Mouse (Mus musculus): ENCODE measurements around the gene Gm20388. TPM values are rescaled to one million over a fixed set of nuclear protein-coding genes. Genes with fewer than 3 reads are reported as not detected.
A peak's percentile ranks its signal among the peaks of the same experiment; 100 is the strongest.

Gene Gm20388
- polyA plus RNA-seq, 1 experiment from 2014 or later: 2.5 TPM

DNA sequence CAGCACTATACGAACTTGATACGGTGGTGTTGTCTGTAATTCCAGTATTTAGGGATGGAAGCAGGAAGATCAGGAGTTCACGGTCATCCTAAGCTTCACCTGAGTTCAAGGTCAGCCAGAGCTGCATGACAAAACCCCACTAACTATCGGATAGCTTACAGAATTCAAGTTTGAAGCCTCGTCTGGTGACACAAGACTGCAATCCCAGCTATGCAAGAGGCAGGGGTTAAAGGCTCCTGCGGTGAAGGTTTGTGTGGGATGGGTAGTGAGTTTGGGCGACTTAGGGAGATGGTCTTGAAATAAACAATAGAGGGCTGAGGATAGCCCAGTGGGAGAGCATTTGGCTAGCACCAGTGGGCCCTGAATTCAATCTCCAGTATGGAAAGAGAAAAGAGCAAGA is 4287.6 kb downstream of the Gm20388 start:
- H3K9me3 ChIP-seq (replicated peaks): no peaks in the 10 kb centered on the region
- peaks cover 17% of the 10 kb centered on the region for H3K4me1 ChIP-seq
- no peak for DNase-seq (ENCODE audit: low spot score)
- no peaks in the 10 kb centered on the region for H3K36me3 ChIP-seq
- no peaks in the 10 kb centered on the region for H3K27me3 ChIP-seq (ENCODE audit: low read depth, poor library complexity, severe bottlenecking)
- no peak overlapping the region; the same call in 1 of the 2 replicates for H3K27ac ChIP-seq
- WGBS: 82% methylated on average over 7 of the region's 7 CpGs
- no peak overlapping the region for H3K4me3 ChIP-seq

DNA sequence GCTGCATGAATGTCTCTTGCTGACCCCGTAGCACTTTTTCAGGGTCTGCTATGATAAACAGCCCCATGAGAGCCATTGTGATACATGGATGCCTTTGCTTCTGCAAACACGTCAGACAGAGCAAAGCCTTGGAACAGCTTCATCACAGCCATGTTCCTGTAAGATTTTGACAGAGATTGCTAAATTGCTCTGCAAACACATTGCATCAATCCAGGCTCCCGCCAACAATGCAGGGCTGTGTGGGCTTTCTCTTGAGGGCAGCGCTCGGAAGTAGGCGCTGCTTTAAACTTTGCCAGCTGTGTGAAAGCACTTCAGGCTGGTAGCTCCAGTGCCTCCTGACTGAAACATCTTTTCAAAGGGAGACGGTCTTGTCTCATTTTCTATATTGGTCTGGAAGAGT is 4289.8 kb downstream of the Gm20388 start:
- no peak overlapping the region for H3K27ac ChIP-seq
- 79% methylated on average over 7 of the region's 7 CpGs for WGBS
- DNase-seq (ENCODE audit: low spot score): no peak
- H3K4me3 ChIP-seq: no peak overlapping the region
- H3K27me3 ChIP-seq (ENCODE audit: low read depth, poor library complexity, severe bottlenecking): no peaks in the 10 kb centered on the region
- no peaks in the 10 kb centered on the region for H3K9me3 ChIP-seq (replicated peaks)
- H3K36me3 ChIP-seq: no peaks in the 10 kb centered on the region
- peaks cover 17% of the 10 kb centered on the region for H3K4me1 ChIP-seq

DNA sequence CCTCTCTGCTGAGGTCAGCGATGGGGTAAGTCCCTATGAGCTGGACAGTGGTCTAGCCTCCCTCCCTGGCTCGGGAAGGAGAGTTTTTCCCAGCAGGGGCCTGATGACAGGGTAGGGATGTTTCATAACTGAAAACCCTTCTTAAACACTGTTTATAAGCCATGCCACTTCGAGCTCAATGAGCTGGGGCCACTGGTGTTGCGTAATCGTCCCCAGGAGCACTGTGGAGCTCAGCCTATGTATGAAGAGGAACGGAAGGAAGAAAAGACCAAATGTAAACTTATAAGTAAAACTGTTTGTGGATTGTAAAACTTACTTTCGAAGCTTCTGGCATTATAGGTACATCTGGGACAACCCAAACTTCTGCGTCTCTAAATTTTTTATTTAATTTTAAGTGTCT is 4291.1 kb downstream of the Gm20388 start:
- H3K4me3 ChIP-seq: no peak overlapping the region
- peaks cover 8% of the 10 kb centered on the region; the same call in 1 of the 2 replicates for H3K4me1 ChIP-seq
- H3K36me3 ChIP-seq: no peaks in the 10 kb centered on the region
- no peaks in the 10 kb centered on the region for H3K27me3 ChIP-seq (ENCODE audit: low read depth, poor library complexity, severe bottlenecking)
- no peaks in the 10 kb centered on the region for H3K9me3 ChIP-seq (replicated peaks)
- WGBS: 88% methylated on average over 8 of the region's 8 CpGs
- no peak for DNase-seq (ENCODE audit: low spot score)
- no peak overlapping the region for H3K27ac ChIP-seq

DNA sequence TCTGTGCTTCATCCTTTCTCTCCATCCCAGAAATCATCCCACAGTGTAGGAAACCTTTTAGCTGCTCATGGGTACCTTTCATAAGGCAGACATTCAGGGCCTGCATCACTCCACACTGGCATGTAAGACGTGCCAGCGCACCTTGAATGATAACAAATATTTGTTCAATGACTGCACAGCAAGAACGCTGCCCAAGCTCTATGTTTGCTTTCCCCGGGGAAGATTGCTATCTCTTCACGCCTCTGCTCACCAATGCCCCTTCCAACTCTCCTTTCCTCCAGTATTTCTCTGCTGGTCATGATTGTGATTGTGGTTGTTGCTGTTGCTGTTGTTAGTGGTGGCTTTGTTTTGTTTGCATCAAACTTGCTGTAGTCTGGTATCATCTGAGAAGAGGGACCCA is 4292.3 kb downstream of the Gm20388 start:
- 0 out of 2 replicates have a peak, but pooled peaks cover 3% of the 10 kb centered on the region for H3K4me1 ChIP-seq
- H3K27ac ChIP-seq: no peak overlapping the region
- no peaks in the 10 kb centered on the region for H3K9me3 ChIP-seq (replicated peaks)
- DNase-seq (ENCODE audit: low spot score): no peak
- no peaks in the 10 kb centered on the region for H3K27me3 ChIP-seq (ENCODE audit: low read depth, poor library complexity, severe bottlenecking)
- 89% methylated on average over 5 of the region's 5 CpGs for WGBS
- H3K4me3 ChIP-seq: no peak overlapping the region
- H3K36me3 ChIP-seq: no peaks in the 10 kb centered on the region

- Histone ChIP-seq H3K36me3 (no peaks in the 10 kb centered on the region), H3K4me1 (no peaks in the 10 kb centered on the region), H3K9me3 (replicated peaks) (no peaks in the 10 kb centered on the region), H3K4me3 (no peak overlapping the region), H3K27me3 (ENCODE audit: low read depth, poor library complexity, severe bottlenecking) (no peaks in the 10 kb centered on the region), H3K27ac (no peak overlapping the region)
- DNase-seq (ENCODE audit: low spot score): no peak
- 84% methylated on average over 13 of the region's 13 CpGs for WGBS
Observed at GRCm38 (mm10) chr8:124204001-124204601, 4293.5 kb downstream of the Gm20388 start.

DNA sequence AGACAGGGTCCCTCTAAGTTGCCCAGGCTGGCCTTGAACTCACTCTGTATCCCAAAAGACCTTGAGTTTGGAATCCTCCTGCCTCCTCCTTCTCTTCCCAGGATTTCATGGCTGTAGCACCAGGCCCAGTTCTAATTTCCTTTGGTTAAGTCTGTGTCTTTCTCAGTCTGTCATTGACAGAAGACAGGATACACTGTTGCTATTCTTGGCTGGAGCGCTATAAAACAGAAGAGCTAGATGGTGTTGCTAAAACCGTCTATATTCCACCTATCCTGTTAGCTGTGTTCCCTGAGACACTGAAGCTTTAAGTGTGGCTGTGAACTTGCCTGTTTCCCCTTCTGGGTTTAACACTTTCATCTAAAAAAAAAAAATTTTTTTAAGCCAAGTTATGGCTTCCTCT is 4301.5 kb downstream of the Gm20388 start:
- no peaks in the 10 kb centered on the region for H3K27me3 ChIP-seq (ENCODE audit: low read depth, poor library complexity, severe bottlenecking)
- DNase-seq (ENCODE audit: low spot score): no peak
- 65% methylated on average over 2 of the region's 2 CpGs for WGBS
- H3K36me3 ChIP-seq: no peaks in the 10 kb centered on the region
- no peaks in the 10 kb centered on the region for H3K9me3 ChIP-seq (replicated peaks)
- H3K27ac ChIP-seq: no peak overlapping the region
- H3K4me3 ChIP-seq: no peak overlapping the region
- peaks cover 24% of the 10 kb centered on the region for H3K4me1 ChIP-seq

DNA sequence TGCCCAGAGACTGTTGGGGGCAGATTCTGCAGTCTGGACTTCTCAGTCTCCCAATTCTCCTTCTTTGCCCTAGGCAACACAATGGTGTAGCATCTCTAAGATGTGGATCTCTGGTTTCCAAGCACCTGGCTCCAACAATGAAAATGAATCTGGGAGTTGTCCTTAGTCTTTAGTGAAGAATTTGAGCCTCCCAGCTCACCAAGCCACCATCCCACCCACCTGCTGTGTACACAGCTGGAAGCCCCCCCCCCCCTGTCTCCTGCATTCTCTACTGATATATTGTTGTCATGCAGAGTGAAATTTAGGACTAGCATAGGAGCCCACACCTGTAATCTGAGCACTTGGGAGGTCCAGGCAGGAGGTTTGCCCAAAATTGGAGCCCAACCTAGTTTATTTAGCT is 4306.3 kb downstream of the Gm20388 start:
- H3K36me3 ChIP-seq: no peaks in the 10 kb centered on the region
- no peaks in the 10 kb centered on the region for H3K9me3 ChIP-seq (replicated peaks)

GRCm38 (mm10) chr8:124229883-124230282 is 4319.2 kb downstream of the Gm20388 start:
- Histone ChIP-seq H3K4me1 (peaks cover 32% of the 10 kb centered on the region), H3K27me3 (ENCODE audit: low read depth, poor library complexity, severe bottlenecking) (0 out of 2 replicates have a peak, but pooled peaks cover 3% of the 10 kb centered on the region), H3K36me3 (no peaks in the 10 kb centered on the region), H3K9me3 (replicated peaks) (no peaks in the 10 kb centered on the region), H3K27ac (no peak overlapping the region), H3K4me3 (no peak overlapping the region)
- WGBS: 67% methylated on average over 2 of the region's 2 CpGs
- no peak for DNase-seq (ENCODE audit: low spot score)

More for the DNA sequence above, 4306.3 kb downstream of the Gm20388 start:
- no peak overlapping the region for H3K4me3 ChIP-seq
- no peak overlapping the region for H3K27ac ChIP-seq
- no peaks in the 10 kb centered on the region for H3K27me3 ChIP-seq (ENCODE audit: low read depth, poor library complexity, severe bottlenecking)
- no peak for DNase-seq (ENCODE audit: low spot score)
- peaks cover 63% of the 10 kb centered on the region for H3K4me1 ChIP-seq

DNA sequence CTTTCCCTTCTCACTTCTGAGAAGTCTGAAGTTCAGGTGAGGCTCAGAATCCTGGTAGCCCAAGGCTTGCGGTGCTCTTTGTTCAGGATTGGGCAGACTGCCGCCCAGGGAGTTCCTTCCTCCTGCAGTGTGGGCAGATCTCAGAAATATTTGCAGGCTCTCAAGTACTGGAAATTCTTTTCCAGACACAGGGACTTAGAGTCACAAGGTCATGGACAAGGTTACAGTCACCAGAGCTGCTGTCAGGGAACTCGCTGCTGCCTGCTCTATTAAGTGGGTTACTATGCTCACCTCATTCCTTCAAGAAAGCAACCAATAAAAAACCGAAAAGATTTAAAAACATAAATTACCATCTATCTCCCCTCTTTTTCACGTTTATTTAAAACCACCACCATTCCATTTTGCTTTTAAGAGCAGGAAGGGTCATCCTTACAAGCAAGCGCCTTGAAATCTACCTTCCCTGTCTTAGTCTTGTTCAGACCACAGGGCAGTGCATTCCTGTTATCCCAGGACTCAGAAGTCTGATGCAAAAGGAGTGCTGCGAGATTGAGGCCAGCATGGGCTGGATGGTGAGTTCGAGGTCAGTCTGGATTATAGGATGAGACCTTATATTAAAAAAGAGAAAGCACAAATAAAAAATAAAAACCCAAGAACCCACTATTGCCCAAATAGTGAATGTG is 4320.0 kb downstream of the Gm20388 start:
- H3K4me3 ChIP-seq: peak overlapping the region; percentile 93
- peaks cover 34% of the 10 kb centered on the region for H3K4me1 ChIP-seq
- H3K27ac ChIP-seq: no peak overlapping the region
- 0 out of 2 replicates have a peak, but pooled peaks cover 3% of the 10 kb centered on the region for H3K27me3 ChIP-seq (ENCODE audit: low read depth, poor library complexity, severe bottlenecking)
- no peaks in the 10 kb centered on the region for H3K36me3 ChIP-seq
- DNase-seq (ENCODE audit: low spot score): no peak
- 53% methylated on average over 8 of the region's 8 CpGs for WGBS
- no peaks in the 10 kb centered on the region for H3K9me3 ChIP-seq (replicated peaks)

DNA sequence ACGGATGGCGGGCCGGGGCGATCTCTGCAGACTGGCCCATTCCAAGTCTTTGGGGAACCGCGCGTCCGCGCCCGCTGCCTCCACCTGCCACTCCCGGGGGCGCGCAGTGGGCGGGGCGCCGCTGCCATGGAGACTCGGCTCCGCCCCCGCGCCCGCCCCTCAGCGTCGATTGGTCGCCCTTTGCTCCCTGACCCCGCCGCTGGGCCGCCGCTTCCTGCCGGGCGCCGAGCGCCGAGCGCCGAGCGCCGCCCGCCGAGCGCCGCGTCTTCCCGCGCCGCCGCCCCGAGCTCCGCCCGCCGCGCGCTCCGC is 4320.5 kb downstream of the Gm20388 start, which contains the start of gene Galnt2:
TSS of gene Galnt2 (plus strand) at position 216 of the 309 bp plus-strand sequence.
- H3K27ac ChIP-seq: peak within 1 kb of the TSS; percentile 92
- H3K4me1 ChIP-seq: peaks cover 39% of the 10 kb centered on the region
- H3K9me3 ChIP-seq (replicated peaks): no peaks in the 10 kb centered on the region
- WGBS: 9% methylated on average over 53 of the region's 53 CpGs
- peak; percentile 92 for DNase-seq (ENCODE audit: low spot score)
- H3K4me3 ChIP-seq: peak within 1 kb of the TSS; percentile 93
- 0 out of 2 replicates have a peak, but pooled peaks cover 3% of the 10 kb centered on the region for H3K27me3 ChIP-seq (ENCODE audit: low read depth, poor library complexity, severe bottlenecking)
- H3K36me3 ChIP-seq: no peaks in the 10 kb centered on the region

GRCm38 (mm10) chr8:124231485-124232279 is 4321.0 kb downstream of the Gm20388 start:
- WGBS: 2% methylated on average over 83 of the region's 83 CpGs
- Histone ChIP-seq H3K4me1 (peaks cover 40% of the 10 kb centered on the region), H3K4me3 (peak overlapping the region; percentile 93), H3K27me3 (ENCODE audit: low read depth, poor library complexity, severe bottlenecking) (0 out of 2 replicates have a peak, but pooled peaks cover 3% of the 10 kb centered on the region), H3K9me3 (replicated peaks) (no peaks in the 10 kb centered on the region), H3K27ac (peak overlapping the region; percentile 92), H3K36me3 (no peaks in the 10 kb centered on the region; the same call in 1 of the 2 replicates)
- DNase-seq (ENCODE audit: low spot score): peak; percentile 77

DNA sequence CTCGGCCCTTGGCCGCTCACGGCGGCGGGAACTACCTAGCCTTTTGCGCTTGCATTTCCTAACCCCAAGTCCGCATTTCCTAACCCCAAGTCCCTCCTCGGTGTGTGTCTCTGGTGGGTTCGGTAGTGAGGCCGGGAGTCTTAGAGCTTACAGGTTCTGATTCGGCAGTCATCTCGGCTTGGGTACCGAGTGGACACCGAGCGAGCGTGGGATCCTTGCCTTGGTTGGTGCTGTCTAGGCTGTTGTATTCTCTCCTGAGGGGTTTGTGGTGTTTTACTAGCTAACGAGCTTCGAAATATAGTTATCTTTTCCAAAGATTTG is 4321.6 kb downstream of the Gm20388 start:
- H3K36me3 ChIP-seq: no peaks in the 10 kb centered on the region; the same call in 1 of the 2 replicates
- WGBS: 4% methylated on average over 18 of the region's 18 CpGs
- 0 out of 2 replicates have a peak, but pooled peaks cover 3% of the 10 kb centered on the region for H3K27me3 ChIP-seq (ENCODE audit: low read depth, poor library complexity, severe bottlenecking)
- peak overlapping the region; percentile 93 for H3K4me3 ChIP-seq
- H3K27ac ChIP-seq: peak overlapping the region; percentile 92
- no peak for DNase-seq (ENCODE audit: low spot score)
- peaks cover 40% of the 10 kb centered on the region for H3K4me1 ChIP-seq
- no peaks in the 10 kb centered on the region for H3K9me3 ChIP-seq (replicated peaks)

GRCm38 (mm10) chr8:124234496-124234895 is 4323.9 kb downstream of the Gm20388 start:
- Histone ChIP-seq H3K4me1 (peaks cover 52% of the 10 kb centered on the region), H3K27me3 (ENCODE audit: low read depth, poor library complexity, severe bottlenecking) (0 out of 2 replicates have a peak, but pooled peaks cover 3% of the 10 kb centered on the region), H3K4me3 (no peak overlapping the region), H3K36me3 (peaks cover 2% of the 10 kb centered on the region; the same call in 1 of the 2 replicates), H3K27ac (no peak overlapping the region), H3K9me3 (replicated peaks) (no peaks in the 10 kb centered on the region)
- no peak for DNase-seq (ENCODE audit: low spot score)
- 53% methylated on average over 2 of the region's 2 CpGs for WGBS
